Mouse (Mus musculus) heart, embryonic 12.5 days (tissue): Measurements from ENCODE around the gene Kirrel. TPM values are rescaled to one million over a fixed set of nuclear protein-coding genes. Genes with fewer than 3 reads are reported as not detected.

Experiments
- ATAC-seq: fragments of 200-750 bp; cut with Nextera tagmentation; 2 replicates; pipeline ENCODE4 v1.8.0; 2017; ENCODE audit warnings: moderate TSS enrichment, moderate library complexity; ENCODE audit not compliant: insufficient number of reproducible peaks, low FRiP score
- H3K27ac ChIP-seq: fragments of 300-500 bp; sonication (generic); 2 replicates; pipeline ENCODE4 v1.5.1; 2016; ENCODE audit warnings: mild to moderate bottlenecking, moderate library complexity; ENCODE audit not compliant: poor library complexity, severe bottlenecking
- H3K27me3 ChIP-seq: fragments of 300-500 bp; sonication (generic); replicated peaks from 2 replicates; pipeline ENCODE4 v1.6.1; 2016; ENCODE audit warnings: mild to moderate bottlenecking, moderate library complexity
- H3K36me3 ChIP-seq: fragments of 300-500 bp; sonication (generic); 2 replicates; pipeline ENCODE4 v1.6.1; 2016; ENCODE audit warnings: mild to moderate bottlenecking, moderate library complexity
- H3K4me1 ChIP-seq: fragments of 300-500 bp; sonication (generic); replicated peaks from 2 replicates; pipeline ENCODE4 v1.6.1; 2016; ENCODE audit warnings: mild to moderate bottlenecking
- H3K4me2 ChIP-seq: fragments of 300-500 bp; sonication (generic); 2 replicates; pipeline ENCODE4 v1.6.1; 2016; ENCODE audit warnings: mild to moderate bottlenecking, moderate library complexity
- H3K4me3 ChIP-seq: fragments of 300-500 bp; sonication (generic); 2 replicates; pipeline ENCODE4 v1.5.1; 2016; ENCODE audit warnings: mild to moderate bottlenecking
- H3K9ac ChIP-seq: fragments of 300-500 bp; sonication (generic); 2 replicates; pipeline ENCODE4 v1.6.1; 2016; ENCODE audit warnings: mild to moderate bottlenecking, moderate library complexity
- H3K9me3 ChIP-seq: fragments of 300-500 bp; sonication (generic); replicated peaks from 2 replicates; pipeline ENCODE4 v1.6.1; 2016; ENCODE audit warnings: mild to moderate bottlenecking, moderate library complexity
- WGBS: fragments of 180-500 bp; shearing (Covaris S2); methylation state at CpG from one replicate; pipeline ENCODE4 v1.1.7; 2016; 5-methylcytosine and 5-hydroxymethylcytosine counted together
- polyA plus RNA-seq: library from polyadenylated mRNA; unstranded; fragments of >200 nt; fragmentation: Nextera tagmentation; extraction: Ambion mirVana; gene quantifications from 2 replicates; pipeline ENCODE4 v1.2.1, GENCODE M21; 2016

Gene Kirrel
- polyA plus RNA-seq, 1 experiment from 2014 or later = 20.1 TPM

GRCm38 (mm10) chr3:87102346-87102745, 72.2 kb downstream of the Kirrel start:
- Histone ChIP-seq H3K36me3 (peaks cover 16% of the 10 kb centered on the region), H3K27ac (no peak overlapping the region), H3K9me3 (no peaks in the 10 kb centered on the region), H3K27me3 (no peaks in the 10 kb centered on the region), H3K4me1 (peaks cover 76% of the 10 kb centered on the region), H3K9ac (peak overlapping the region; percentile 57; the same call in 1 of the 2 replicates), H3K4me3 (no peak overlapping the region), H3K4me2 (no peak overlapping the region)
- 43% methylated on average over 7 of the region's 7 CpGs for WGBS
- ATAC-seq = no peak

DNA sequence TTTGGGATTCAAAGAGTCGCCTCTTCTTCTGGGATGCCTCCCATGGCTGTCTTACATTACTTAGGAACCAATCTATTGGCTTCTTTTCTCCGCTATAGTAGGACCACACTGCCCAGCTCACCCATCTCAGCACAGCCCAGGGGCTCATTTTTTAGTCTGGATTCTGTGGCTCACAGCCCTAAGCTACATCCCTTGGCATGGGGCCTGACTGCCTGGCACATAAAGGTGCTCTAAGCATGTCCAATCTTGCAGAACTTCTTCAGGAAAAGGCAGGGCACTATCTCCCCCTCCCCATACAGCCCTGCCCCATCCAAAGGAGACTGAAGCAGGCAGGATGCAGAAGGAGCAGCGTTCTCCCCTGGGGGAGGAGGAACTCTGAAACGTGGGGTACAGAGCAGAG, 73.6 kb downstream of the Kirrel start:
- no peak for ATAC-seq
- WGBS = 75% methylated on average over 4 of the region's 4 CpGs
- no peak overlapping the region for H3K27ac ChIP-seq
- H3K4me1 ChIP-seq = peaks cover 76% of the 10 kb centered on the region
- H3K4me3 ChIP-seq = no peak overlapping the region
- H3K27me3 ChIP-seq = no peaks in the 10 kb centered on the region
- no peak overlapping the region for H3K9ac ChIP-seq
- no peak overlapping the region for H3K4me2 ChIP-seq
- peaks cover 18% of the 10 kb centered on the region for H3K36me3 ChIP-seq
- no peaks in the 10 kb centered on the region for H3K9me3 ChIP-seq

- H3K36me3 ChIP-seq = peaks cover 32% of the 10 kb centered on the region
These were observed 76.3 kb downstream of the Kirrel start for GRCm38 (mm10) chr3:87097969-87098946.

DNA sequence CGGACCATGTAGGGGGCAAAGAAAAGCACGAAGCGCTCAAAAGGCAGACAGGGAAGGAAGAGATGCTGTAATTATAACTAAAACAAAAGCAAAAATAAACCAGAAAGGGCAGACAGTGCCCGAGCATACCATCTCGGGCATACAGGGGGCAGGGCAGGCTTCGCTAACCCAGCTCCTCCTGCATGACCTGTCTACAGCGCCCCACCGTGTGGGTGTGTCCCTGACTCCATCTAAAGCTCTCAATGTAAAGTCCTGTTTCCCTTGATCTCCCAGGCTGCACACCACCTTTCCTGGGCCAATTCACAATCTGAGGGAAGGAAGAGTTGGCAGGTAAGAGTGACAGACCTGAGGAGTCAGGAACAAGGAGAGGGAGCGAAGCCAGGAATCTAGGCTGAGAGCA, 77.3 kb downstream of the Kirrel start:
- Histone ChIP-seq H3K27ac (no peak overlapping the region), H3K4me1 (peaks cover 52% of the 10 kb centered on the region), H3K9ac (no peak overlapping the region), H3K4me3 (no peak overlapping the region), H3K9me3 (no peaks in the 10 kb centered on the region), H3K4me2 (no peak overlapping the region), H3K27me3 (no peaks in the 10 kb centered on the region), H3K36me3 (peaks cover 38% of the 10 kb centered on the region)
- no peak for ATAC-seq
- WGBS = 88% methylated on average over 9 of the region's 9 CpGs

More at GRCm38 (mm10) chr3:87097969-87098946, 76.3 kb downstream of the Kirrel start:
- Histone ChIP-seq H3K9me3 (no peaks in the 10 kb centered on the region), H3K4me3 (no peak overlapping the region), H3K27me3 (no peaks in the 10 kb centered on the region), H3K27ac (no peak overlapping the region), H3K4me1 (peaks cover 59% of the 10 kb centered on the region), H3K9ac (0 out of 2 replicates have a peak overlapping the region, but pooled peaks have one; percentile 48), H3K4me2 (no peak overlapping the region)
- ATAC-seq = no peak
- WGBS = 82% methylated on average over 19 of the region's 19 CpGs

- 63% methylated on average over 6 of the region's 6 CpGs for WGBS
- Histone ChIP-seq H3K9ac (no peak overlapping the region), H3K27ac (peak overlapping the region; percentile 14; the same call in 1 of the 2 replicates), H3K36me3 (peaks cover 48% of the 10 kb centered on the region), H3K27me3 (no peaks in the 10 kb centered on the region), H3K9me3 (no peaks in the 10 kb centered on the region), H3K4me1 (peaks cover 22% of the 10 kb centered on the region), H3K4me3 (no peak overlapping the region), H3K4me2 (no peak overlapping the region)
- no peak for ATAC-seq
These were observed 80.8 kb downstream of the Kirrel start for GRCm38 (mm10) chr3:87093718-87094117.

GRCm38 (mm10) chr3:87089694-87090565, 84.6 kb downstream of the Kirrel start:
- Histone ChIP-seq H3K9ac (no peak overlapping the region), H3K9me3 (no peaks in the 10 kb centered on the region), H3K4me2 (no peak overlapping the region), H3K4me1 (peaks cover 15% of the 10 kb centered on the region), H3K27ac (no peak overlapping the region), H3K36me3 (peaks cover 61% of the 10 kb centered on the region), H3K4me3 (no peak overlapping the region), H3K27me3 (no peaks in the 10 kb centered on the region)
- peak; percentile 60 for ATAC-seq
- 73% methylated on average over 13 of the region's 13 CpGs for WGBS

- Histone ChIP-seq H3K27ac (no peak overlapping the region), H3K36me3 (peaks cover 73% of the 10 kb centered on the region), H3K4me3 (no peak overlapping the region), H3K9ac (no peak overlapping the region), H3K9me3 (no peaks in the 10 kb centered on the region), H3K4me1 (peaks cover 4% of the 10 kb centered on the region), H3K4me2 (no peak overlapping the region), H3K27me3 (no peaks in the 10 kb centered on the region)
- no peak for ATAC-seq
- 79% methylated on average over 7 of the region's 7 CpGs for WGBS
These were observed 87.4 kb downstream of the Kirrel start for GRCm38 (mm10) chr3:87087146-87087545.

GRCm38 (mm10) chr3:87082235-87082634, 92.3 kb downstream of the Kirrel start:
- Histone ChIP-seq H3K4me3 (no peak overlapping the region), H3K36me3 (peaks cover 89% of the 10 kb centered on the region), H3K9ac (no peak overlapping the region), H3K4me1 (no peaks in the 10 kb centered on the region), H3K27me3 (no peaks in the 10 kb centered on the region), H3K9me3 (no peaks in the 10 kb centered on the region), H3K4me2 (no peak overlapping the region), H3K27ac (no peak overlapping the region)
- WGBS = 70% methylated on average over 3 of the region's 3 CpGs
- no peak for ATAC-seq

GRCm38 (mm10) chr3:87079751-87080150, 94.8 kb downstream of the Kirrel start:
- no peaks in the 10 kb centered on the region for H3K27me3 ChIP-seq
- H3K4me2 ChIP-seq = no peak overlapping the region
- no peaks in the 10 kb centered on the region for H3K4me1 ChIP-seq
- H3K9ac ChIP-seq = no peak overlapping the region
- ATAC-seq = no peak
- H3K4me3 ChIP-seq = no peak overlapping the region
- WGBS = 81% methylated on average over 4 of the region's 4 CpGs
- no peaks in the 10 kb centered on the region for H3K9me3 ChIP-seq
- no peak overlapping the region for H3K27ac ChIP-seq
- H3K36me3 ChIP-seq = peaks cover 64% of the 10 kb centered on the region

GRCm38 (mm10) chr3:87079301-87079700, 95.2 kb downstream of the Kirrel start:
- peaks cover 60% of the 10 kb centered on the region for H3K36me3 ChIP-seq
- H3K4me2 ChIP-seq = no peak overlapping the region
- H3K4me1 ChIP-seq = no peaks in the 10 kb centered on the region
- no peak overlapping the region for H3K9ac ChIP-seq
- WGBS = 93% methylated on average over 7 of the region's 7 CpGs
- no peak for ATAC-seq
- no peak overlapping the region for H3K4me3 ChIP-seq
- no peaks in the 10 kb centered on the region for H3K9me3 ChIP-seq
- no peak overlapping the region for H3K27ac ChIP-seq
- no peaks in the 10 kb centered on the region for H3K27me3 ChIP-seq

DNA sequence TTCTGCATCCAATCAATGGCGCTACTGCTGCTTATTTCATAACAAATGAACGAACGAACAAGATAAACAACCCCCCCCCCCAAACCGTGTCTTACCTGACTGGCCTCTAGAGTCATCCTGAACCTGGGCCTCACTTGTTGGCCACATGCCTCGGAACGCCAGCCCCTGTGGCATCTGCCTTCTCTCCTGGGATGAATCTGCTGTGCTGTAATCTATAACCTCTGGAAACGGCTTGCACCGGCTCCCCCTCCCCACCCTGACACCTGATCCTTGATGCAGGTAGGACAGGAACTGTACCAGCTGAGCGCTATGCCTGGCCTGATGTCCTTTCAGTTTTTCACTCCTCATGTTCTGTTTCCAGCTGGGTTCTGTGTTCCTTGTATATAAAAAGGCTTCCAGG, 96.9 kb downstream of the Kirrel start:
- no peak overlapping the region for H3K9ac ChIP-seq
- H3K27me3 ChIP-seq = no peaks in the 10 kb centered on the region
- no peak overlapping the region for H3K4me3 ChIP-seq
- peaks cover 44% of the 10 kb centered on the region for H3K36me3 ChIP-seq
- peaks cover 8% of the 10 kb centered on the region for H3K4me1 ChIP-seq
- H3K9me3 ChIP-seq = no peaks in the 10 kb centered on the region
- no peak overlapping the region for H3K4me2 ChIP-seq
- WGBS = 67% methylated on average over 9 of the region's 9 CpGs
- H3K27ac ChIP-seq = no peak overlapping the region
- no peak for ATAC-seq
